Mouse (Mus musculus): ENCODE measurements around the gene Prkce.

GRCm38 (mm10) chr17:86466871-86467270 is 299.3 kb downstream of the Prkce start:
- no peak for TF ChIP-seq CTCF (IDR thresholded peaks at IDR 0.05; ENCODE audit: insufficient read depth, low read depth, low read length)
- no peak for TF ChIP-seq POLR2A (IDR thresholded peaks at IDR 0.05; ENCODE audit: insufficient read depth, low read depth, low read length)
